Mouse (Mus musculus): ENCODE results near the gene Hdac6. TPM values are rescaled to one million over a fixed set of nuclear protein-coding genes. Genes with fewer than 3 reads are reported as not detected.
"Not testable (repeated sequence)": the region's sequence is repeated elsewhere in the genome, so short reads cannot be mapped to it uniquely, and the experiment has no call there.

Hdac6 gene
- total RNA-seq, 1 experiment from 2014 or later = 26.7 TPM

- no peak for DNase-seq
Measured at GRCm38 (mm10) chrX:7919601-7920383, 27.9 kb downstream of the Hdac6 start, which contains the start of gene Pcsk1n. Pcsk1n (plus strand) TSS chrX:7919822.

- not testable (repeated sequence) for DNase-seq
Measured at GRCm38 (mm10) chrX:7917960-7918359, 29.7 kb downstream of the Hdac6 start.

GRCm38 (mm10) chrX:7915669-7916068, 32.0 kb downstream of the Hdac6 start:
- not testable (repeated sequence) for DNase-seq

GRCm38 (mm10) chrX:7910473-7910872, 37.2 kb downstream of the Hdac6 start:
- no peak for DNase-seq

- not testable (repeated sequence) for DNase-seq
Measured at GRCm38 (mm10) chrX:7909242-7909641, 38.4 kb downstream of the Hdac6 start, which contains the start of gene Gm10490. Gm10490 (plus strand) TSS chrX:7909542.

GRCm38 (mm10) chrX:7907735-7908134, 40.0 kb downstream of the Hdac6 start, which contains the start of gene Gm10491:
Gm10491 (minus strand) TSS chrX:7907835.
- no peak for DNase-seq

GRCm38 (mm10) chrX:7904441-7904840, 43.2 kb downstream of the Hdac6 start:
- no peak for DNase-seq

- peak; percentile 83 for DNase-seq
Measured at GRCm38 (mm10) chrX:7898880-7899874, 48.5 kb downstream of the Hdac6 start, which contains the start of the genes Pqbp1 and Timm17b. Pqbp1 (minus strand) TSS chrX:7899269. Timm17b (plus strand) TSS chrX:7899357.

- no peak for DNase-seq
Measured at GRCm38 (mm10) chrX:7898211-7898610, 49.5 kb downstream of the Hdac6 start.

- peak; percentile 75 for DNase-seq
Measured at GRCm38 (mm10) chrX:7883841-7884567, 63.7 kb downstream of the Hdac6 start, which contains the start of gene Slc35a2. Slc35a2 (plus strand) TSS chrX:7884028.

Other genes starting within 250 kb of the Hdac6 start
- 79.0 and 80.8 TPM in 2 replicates for gene Wdr45, start 233.6 kb downstream of the Hdac6 start, total RNA-seq (2021)
- gene Gm45208, start 225.6 kb downstream of the Hdac6 start, total RNA-seq (2021) = not detected in 2 replicates
- 8.4 and 11.0 TPM in 2 replicates for gene Praf2, start 219.4 kb downstream of the Hdac6 start, total RNA-seq (2021)
- gene Ccdc120, start 197.0 kb downstream of the Hdac6 start, total RNA-seq (2021) = 4.4 and 6.0 TPM in 2 replicates
- 40.7 and 45.0 TPM in 2 replicates for gene Tfe3, start 185.3 kb downstream of the Hdac6 start, total RNA-seq (2021)
- gene Gripap1, start 158.1 kb downstream of the Hdac6 start, total RNA-seq (2021) = 61.2 and 64.9 TPM in 2 replicates
- 1.0 and 1.2 TPM in 2 replicates for gene Kcnd1, start 125.6 kb downstream of the Hdac6 start, total RNA-seq (2021)
- 74.6 and 83.3 TPM in 2 replicates for gene Otud5, start 106.5 kb downstream of the Hdac6 start, total RNA-seq (2021)
- gene Pim2, start 69.6 kb downstream of the Hdac6 start, total RNA-seq (2021) = 11.1 and 12.3 TPM in 2 replicates
- gene Slc35a2, start 63.9 kb downstream of the Hdac6 start, total RNA-seq (2021) = 43.1 and 81.5 TPM in 2 replicates
- 118 and 127 TPM in 2 replicates for gene Pqbp1, start 48.6 kb downstream of the Hdac6 start, total RNA-seq (2021)
- 114 and 134 TPM in 2 replicates for gene Timm17b, start 48.5 kb downstream of the Hdac6 start, total RNA-seq (2021)
- not detected in 2 replicates for gene Gm10491, start 40.1 kb downstream of the Hdac6 start, total RNA-seq (2021)
- gene Gm10490, start 38.3 kb downstream of the Hdac6 start, total RNA-seq (2021) = 1.9 TPM in 1 of 2 replicates, not detected in the other
- gene Pcsk1n, start 28.1 kb downstream of the Hdac6 start, total RNA-seq (2021) = 39.1 and 47.5 TPM in 2 replicates
- not detected in 2 replicates for gene Eras, start 19.3 kb downstream of the Hdac6 start, total RNA-seq (2021)
- gene Gata1, start 30.2 kb upstream of the Hdac6 start, total RNA-seq (2021) = not detected in 2 replicates
- not detected in 2 replicates for gene Glod5, start 70.6 kb upstream of the Hdac6 start, total RNA-seq (2021)
- gene Suv39h1, start 126.9 kb upstream of the Hdac6 start, total RNA-seq (2021) = 14.7 and 17.7 TPM in 2 replicates
- gene Was, start 142.6 kb upstream of the Hdac6 start, total RNA-seq (2021) = 0.71 and 1.2 TPM in 2 replicates
- gene Wdr13, start 185.0 kb upstream of the Hdac6 start, total RNA-seq (2021) = 71.8 and 74.9 TPM in 2 replicates
- gene Rbm3, start 198.0 kb upstream of the Hdac6 start, total RNA-seq (2021) = 78.5 and 115 TPM in 2 replicates
- gene Tbc1d25, start 228.3 kb upstream of the Hdac6 start, total RNA-seq (2021) = 9.3 and 9.4 TPM in 2 replicates
- 98.4 and 113 TPM in 2 replicates for gene Ebp, start 245.6 kb upstream of the Hdac6 start, total RNA-seq (2021)

Measured in adrenal gland, postnatal 25 days (tissue).